Mouse (Mus musculus): Measurements from ENCODE around the gene Oprm1.

DNA sequence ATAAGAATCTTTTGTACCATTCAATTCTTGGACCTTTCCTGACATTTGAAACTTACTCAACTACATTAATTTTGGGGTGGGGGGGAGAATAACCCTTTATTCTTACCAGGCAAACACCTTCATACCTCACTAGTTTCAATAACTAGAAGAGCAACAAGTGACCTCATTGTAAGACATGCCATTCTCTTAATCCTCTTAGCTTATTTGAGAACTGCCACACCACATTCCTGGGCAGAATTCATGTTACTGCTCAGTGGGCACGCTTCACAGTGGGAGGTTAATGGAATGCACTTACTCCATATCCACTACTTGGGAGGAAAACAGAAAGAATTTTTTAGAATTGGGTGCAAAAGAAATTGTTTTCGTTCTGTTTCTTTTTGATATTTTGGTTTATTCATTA lies 90.5 kb downstream of the Oprm1 start:
- TF ChIP-seq POLR2A (IDR thresholded peaks at IDR 0.05; ENCODE audit: borderline replicate concordance, insufficient read depth, low read length) (no peak), CTCF (IDR thresholded peaks at IDR 0.05; ENCODE audit: borderline replicate concordance, insufficient read depth, low read depth, low read length) (no peak)
